Mouse (Mus musculus): ENCODE results near the gene 3110009E18Rik. TPM values are rescaled to one million over a fixed set of nuclear protein-coding genes. Genes with fewer than 3 reads are reported as not detected.

Gene 3110009E18Rik
- polyA plus RNA-seq, 1 experiment from 2014 or later = 20.7 TPM

- H3K27me3 ChIP-seq (replicated peaks; ENCODE audit: low read depth, poor library complexity, severe bottlenecking) = no peaks in the 10 kb centered on the region
- 89% methylated on average over 1 of the region's 1 CpGs for WGBS
These were observed 11.4 kb downstream of the 3110009E18Rik start for GRCm38 (mm10) chr1:120132376-120132775.

GRCm38 (mm10) chr1:120135934-120136786 lies 15.2 kb downstream of the 3110009E18Rik start:
- H3K36me3 ChIP-seq (replicated peaks) = no peaks in the 10 kb centered on the region
- 88% methylated on average over 7 of the region's 7 CpGs for WGBS
- H3K27ac ChIP-seq (replicated peaks) = no peak overlapping the region

More at GRCm38 (mm10) chr1:120132376-120132775, 11.4 kb downstream of the 3110009E18Rik start:
- H3K4me1 ChIP-seq = no peaks in the 10 kb centered on the region; the same call in 1 of the 2 replicates
- H3K4me3 ChIP-seq = no peak overlapping the region
- no peaks in the 10 kb centered on the region for H3K9me3 ChIP-seq
- no peak for DNase-seq (ENCODE audit: low spot score)
- H3K27ac ChIP-seq (replicated peaks) = no peak overlapping the region
- H3K36me3 ChIP-seq (replicated peaks) = no peaks in the 10 kb centered on the region

GRCm38 (mm10) chr1:120138923-120139540 lies 18.0 kb downstream of the 3110009E18Rik start:
- H3K4me1 ChIP-seq = no peaks in the 10 kb centered on the region
- no peak for DNase-seq (ENCODE audit: low spot score)

More at GRCm38 (mm10) chr1:120135934-120136786, 15.2 kb downstream of the 3110009E18Rik start:
- H3K27me3 ChIP-seq (replicated peaks; ENCODE audit: low read depth, poor library complexity, severe bottlenecking) = no peaks in the 10 kb centered on the region
- no peaks in the 10 kb centered on the region for H3K9me3 ChIP-seq
- no peak overlapping the region for H3K4me3 ChIP-seq
- H3K4me1 ChIP-seq = no peaks in the 10 kb centered on the region
- no peak for DNase-seq (ENCODE audit: low spot score)

GRCm38 (mm10) chr1:120140144-120140693 lies 19.2 kb downstream of the 3110009E18Rik start:
- no peak overlapping the region for H3K27ac ChIP-seq (replicated peaks)
- no peak overlapping the region for H3K4me3 ChIP-seq
- DNase-seq (ENCODE audit: low spot score) = no peak
- no peaks in the 10 kb centered on the region for H3K27me3 ChIP-seq (replicated peaks; ENCODE audit: low read depth, poor library complexity, severe bottlenecking)
- WGBS = 88% methylated on average over 9 of the region's 9 CpGs
- no peaks in the 10 kb centered on the region for H3K9me3 ChIP-seq
- no peaks in the 10 kb centered on the region for H3K36me3 ChIP-seq (replicated peaks)
- no peaks in the 10 kb centered on the region for H3K4me1 ChIP-seq

More at GRCm38 (mm10) chr1:120138923-120139540, 18.0 kb downstream of the 3110009E18Rik start:
- 40% methylated on average over 7 of the region's 7 CpGs for whole genome bisulfite sequencing
- Histone ChIP-seq H3K27ac (replicated peaks) (no peak overlapping the region), H3K4me3 (no peak overlapping the region), H3K9me3 (no peaks in the 10 kb centered on the region), H3K36me3 (replicated peaks) (no peaks in the 10 kb centered on the region), H3K27me3 (replicated peaks; ENCODE audit: low read depth, poor library complexity, severe bottlenecking) (no peaks in the 10 kb centered on the region)

- H3K27ac ChIP-seq (replicated peaks) = no peak overlapping the region
- H3K27me3 ChIP-seq (replicated peaks; ENCODE audit: low read depth, poor library complexity, severe bottlenecking) = no peaks in the 10 kb centered on the region
- 0 out of 2 replicates have a peak, but pooled peaks cover 4% of the 10 kb centered on the region for H3K4me1 ChIP-seq
- H3K36me3 ChIP-seq (replicated peaks) = no peaks in the 10 kb centered on the region
- 86% methylated on average over 5 of the region's 5 CpGs for WGBS
- H3K4me3 ChIP-seq = no peak overlapping the region
- H3K9me3 ChIP-seq = no peaks in the 10 kb centered on the region
- DNase-seq (ENCODE audit: low spot score) = no peak
These were observed 21.6 kb downstream of the 3110009E18Rik start for GRCm38 (mm10) chr1:120142551-120142950.

GRCm38 (mm10) chr1:120145527-120146216 lies 24.7 kb downstream of the 3110009E18Rik start:
- Histone ChIP-seq H3K4me1 (0 out of 2 replicates have a peak, but pooled peaks cover 4% of the 10 kb centered on the region), H3K4me3 (no peak overlapping the region), H3K27ac (replicated peaks) (no peak overlapping the region), H3K9me3 (no peaks in the 10 kb centered on the region), H3K36me3 (replicated peaks) (no peaks in the 10 kb centered on the region), H3K27me3 (replicated peaks; ENCODE audit: low read depth, poor library complexity, severe bottlenecking) (no peaks in the 10 kb centered on the region)
- 89% methylated on average over 8 of the region's 8 CpGs for whole genome bisulfite sequencing
- DNase-seq (ENCODE audit: low spot score) = no peak

GRCm38 (mm10) chr1:120146994-120147393 lies 26.0 kb downstream of the 3110009E18Rik start:
- Histone ChIP-seq H3K9me3 (no peaks in the 10 kb centered on the region), H3K4me3 (no peak overlapping the region), H3K36me3 (replicated peaks) (no peaks in the 10 kb centered on the region), H3K27ac (replicated peaks) (no peak overlapping the region), H3K27me3 (replicated peaks; ENCODE audit: low read depth, poor library complexity, severe bottlenecking) (no peaks in the 10 kb centered on the region), H3K4me1 (0 out of 2 replicates have a peak, but pooled peaks cover 4% of the 10 kb centered on the region)
- no peak for DNase-seq (ENCODE audit: low spot score)

GRCm38 (mm10) chr1:120154232-120154631 lies 33.2 kb downstream of the 3110009E18Rik start:
- peak; percentile 41 for DNase-seq (ENCODE audit: low spot score)
- Histone ChIP-seq H3K4me3 (no peak overlapping the region), H3K36me3 (replicated peaks) (no peaks in the 10 kb centered on the region), H3K27me3 (replicated peaks; ENCODE audit: low read depth, poor library complexity, severe bottlenecking) (no peaks in the 10 kb centered on the region), H3K4me1 (0 out of 2 replicates have a peak, but pooled peaks cover 5% of the 10 kb centered on the region), H3K9me3 (no peaks in the 10 kb centered on the region), H3K27ac (replicated peaks) (no peak overlapping the region)

- peak; percentile 56 for DNase-seq (ENCODE audit: low spot score)
- H3K4me1 ChIP-seq = peaks cover 16% of the 10 kb centered on the region
- H3K9me3 ChIP-seq = no peaks in the 10 kb centered on the region
- no peak overlapping the region for H3K27ac ChIP-seq (replicated peaks)
- no peaks in the 10 kb centered on the region for H3K36me3 ChIP-seq (replicated peaks)
- WGBS = 22% methylated on average over 1 of the region's 1 CpGs
- H3K4me3 ChIP-seq = no peak overlapping the region
- no peaks in the 10 kb centered on the region for H3K27me3 ChIP-seq (replicated peaks; ENCODE audit: low read depth, poor library complexity, severe bottlenecking)
These were observed 34.3 kb downstream of the 3110009E18Rik start for GRCm38 (mm10) chr1:120155325-120155724.

GRCm38 (mm10) chr1:120158474-120159127 lies 37.6 kb downstream of the 3110009E18Rik start:
- H3K9me3 ChIP-seq = no peaks in the 10 kb centered on the region
- no peaks in the 10 kb centered on the region for H3K36me3 ChIP-seq (replicated peaks)
- WGBS = 88% methylated on average over 9 of the region's 9 CpGs
- H3K4me1 ChIP-seq = peaks cover 16% of the 10 kb centered on the region
- no peaks in the 10 kb centered on the region for H3K27me3 ChIP-seq (replicated peaks; ENCODE audit: low read depth, poor library complexity, severe bottlenecking)
- no peak overlapping the region for H3K27ac ChIP-seq (replicated peaks)
- no peak overlapping the region for H3K4me3 ChIP-seq
- DNase-seq (ENCODE audit: low spot score) = no peak

- H3K27me3 ChIP-seq (replicated peaks; ENCODE audit: low read depth, poor library complexity, severe bottlenecking) = no peaks in the 10 kb centered on the region
- no peak overlapping the region for H3K27ac ChIP-seq (replicated peaks)
- DNase-seq (ENCODE audit: low spot score) = no peak
- H3K36me3 ChIP-seq (replicated peaks) = no peaks in the 10 kb centered on the region
- 93% methylated on average over 5 of the region's 5 CpGs for WGBS
- H3K4me1 ChIP-seq = peaks cover 16% of the 10 kb centered on the region
- no peak overlapping the region for H3K4me3 ChIP-seq
- H3K9me3 ChIP-seq = no peaks in the 10 kb centered on the region
These were observed 40.5 kb downstream of the 3110009E18Rik start for GRCm38 (mm10) chr1:120161502-120161901.

GRCm38 (mm10) chr1:120162616-120163015 lies 41.6 kb downstream of the 3110009E18Rik start:
- 83% methylated on average over 1 of the region's 1 CpGs for WGBS
- Histone ChIP-seq H3K9me3 (no peaks in the 10 kb centered on the region), H3K27ac (replicated peaks) (no peak overlapping the region), H3K36me3 (replicated peaks) (no peaks in the 10 kb centered on the region), H3K4me3 (no peak overlapping the region), H3K4me1 (peaks cover 16% of the 10 kb centered on the region), H3K27me3 (replicated peaks; ENCODE audit: low read depth, poor library complexity, severe bottlenecking) (no peaks in the 10 kb centered on the region)
- no peak for DNase-seq (ENCODE audit: low spot score)

Measured in embryonic facial prominence, embryonic 10.5 days (tissue).